ENCODE assay signal across 1 mouse cellular context in the genomic region with DNA sequence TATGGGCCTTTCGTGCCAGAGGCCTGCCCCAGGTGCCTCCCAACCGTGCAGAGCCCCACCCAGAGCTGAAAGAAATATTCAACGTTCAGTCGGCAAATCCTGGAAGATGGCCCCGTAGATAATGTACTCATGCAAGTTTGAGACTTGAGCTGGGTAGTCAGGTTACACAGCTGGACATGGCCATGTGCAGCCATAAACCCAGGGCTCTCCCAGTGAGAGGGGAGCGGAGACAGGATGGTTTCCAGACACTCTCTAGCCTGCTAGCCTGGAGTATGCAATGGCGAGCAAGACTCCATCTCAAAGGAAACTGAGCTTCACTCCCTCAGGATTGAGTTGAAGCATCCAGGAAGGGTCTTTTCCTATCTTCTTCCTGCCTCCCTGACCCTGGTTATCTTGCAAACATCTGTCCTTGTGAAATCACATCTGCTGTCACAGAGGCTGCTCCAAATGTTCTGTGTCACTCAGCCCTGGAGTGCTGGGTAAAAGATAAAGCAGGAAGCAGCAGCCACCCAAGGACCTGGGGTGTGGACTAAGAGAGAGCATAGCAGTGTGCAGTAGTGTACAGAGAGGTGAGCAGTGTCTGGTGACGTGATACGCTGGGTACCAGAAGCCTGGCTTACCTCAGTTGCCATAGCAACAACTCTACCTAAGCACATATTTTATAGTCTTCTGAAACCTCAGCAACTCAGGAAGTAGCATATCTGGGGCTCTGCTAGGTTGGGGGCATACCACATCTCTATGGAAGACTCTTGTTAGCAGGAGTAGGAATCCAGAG.
TF ChIP-seq lines count a peak whose summit lies in the region.

No protein-coding gene starts in this region.

TF ChIP-seq in MEL, 35 proteins besides CTCF, POLR2A, EP300 and RAD21:
- TF ChIP-seq MYC (IDR thresholded peaks at IDR 0.05; ENCODE audit: low read depth, low read length) (no peak), NRF1 (IDR thresholded peaks at IDR 0.05; ENCODE audit: insufficient read depth, low read depth, low read length, poor library complexity, severe bottlenecking) (no peak), ZMIZ1 (IDR thresholded peaks at IDR 0.05; ENCODE audit: low read depth, low read length) (no peak), USF2 (IDR thresholded peaks at IDR 0.05; ENCODE audit: borderline replicate concordance in 1 of 2, insufficient read depth in 1 of 2, low read depth in 1 of 2, low read length in 2 of 2) (no peak), KAT2A (conservative IDR thresholded peaks at IDR 0.05; ENCODE audit: low read depth, low read length) (no peak), GABPA (IDR thresholded peaks at IDR 0.05; ENCODE audit: low read depth, low read length) (no peak), BHLHE40 (IDR thresholded peaks at IDR 0.05; ENCODE audit: borderline replicate concordance, low read depth, low read length) (no peak), GATA1 (IDR thresholded peaks at IDR 0.05; ENCODE audit: low read depth, low read length) (peak; percentile 22; the same call in 1 of the 2 replicates), POLR2AphosphoS2 (IDR thresholded peaks at IDR 0.05; ENCODE audit: low read length) (0 out of 2 replicates have a peak, but pooled peaks have one; percentile 2), SMC3 (IDR thresholded peaks at IDR 0.05; ENCODE audit: low read depth, low read length) (no peak), ZKSCAN1 (IDR thresholded peaks at IDR 0.05; ENCODE audit: low read depth, low read length) (no peak)
